Mouse (Mus musculus) neural tube, embryonic 14.5 days (tissue): Measurements from ENCODE around the gene Col6a3. TPM values are rescaled to one million over a fixed set of nuclear protein-coding genes. Genes with fewer than 3 reads are reported as not detected.

Experiments used
- ATAC-seq: fragments of 200-750 bp; cut with Nextera tagmentation; 2 replicates; pipeline ENCODE4 v1.8.0; 2017; ENCODE audit warnings: low read depth, mild to moderate bottlenecking, moderate TSS enrichment, moderate library complexity
- H3K27ac ChIP-seq: fragments of 300-500 bp; sonication (generic); 2 replicates; pipeline ENCODE4 v1.5.1; 2014; ENCODE audit warnings: low read depth, mild to moderate bottlenecking, control low read depth, low read length, moderate library complexity, mixed read lengths
- H3K27me3 ChIP-seq: fragments of 300-500 bp; sonication (generic); 2 replicates; pipeline ENCODE4 v1.6.1; 2014; ENCODE audit warnings: low read length; ENCODE audit not compliant: control insufficient read depth, insufficient read depth
- H3K36me3 ChIP-seq: fragments of 300-500 bp; sonication (generic); 2 replicates; pipeline ENCODE4 v1.6.1; 2014; ENCODE audit warnings: low read length, mixed read lengths; ENCODE audit not compliant: control insufficient read depth, insufficient read depth
- H3K4me1 ChIP-seq: fragments of 300-500 bp; sonication (generic); 2 replicates; pipeline ENCODE4 v1.6.1; 2014; ENCODE audit warnings: low read length; ENCODE audit not compliant: control insufficient read depth, insufficient read depth
- H3K4me2 ChIP-seq: fragments of 300-500 bp; sonication (generic); 2 replicates; pipeline ENCODE4 v1.6.1; 2014; ENCODE audit warnings: mild to moderate bottlenecking, low read depth, low read length, control low read depth
- H3K4me3 ChIP-seq: fragments of 300-500 bp; sonication (generic); 2 replicates; pipeline ENCODE4 v1.5.1; 2014; ENCODE audit warnings: low read depth, low read length, control low read depth, mixed read lengths
- H3K9ac ChIP-seq: fragments of 300-500 bp; sonication (generic); replicated peaks from 2 replicates; pipeline ENCODE4 v1.6.1; 2014; ENCODE audit warnings: low read depth, mild to moderate bottlenecking, control low read depth, low read length, mixed read lengths
- H3K9me3 ChIP-seq: fragments of 300-500 bp; sonication (generic); 2 replicates; pipeline ENCODE4 v1.6.1; 2016; ENCODE audit warnings: low read length; ENCODE audit not compliant: control insufficient read depth
- WGBS: fragments of 180-500 bp; shearing (Covaris S2); extraction: QIAGEN DNeasy Blood & Tissue Kit; methylation state at CpG from one replicate; pipeline ENCODE4 v1.1.7; 2014; 5-methylcytosine and 5-hydroxymethylcytosine counted together
- polyA plus RNA-seq: library from polyadenylated mRNA; unstranded; fragments of >200 nt; fragmentation: Nextera tagmentation; extraction: Ambion mirVana; gene quantifications from 2 replicates; pipeline ENCODE4 v1.2.1, GENCODE M21; 2014

Gene Col6a3
- polyA plus RNA-seq, 1 experiment from 2014 or later, result 1.1 TPM

DNA sequence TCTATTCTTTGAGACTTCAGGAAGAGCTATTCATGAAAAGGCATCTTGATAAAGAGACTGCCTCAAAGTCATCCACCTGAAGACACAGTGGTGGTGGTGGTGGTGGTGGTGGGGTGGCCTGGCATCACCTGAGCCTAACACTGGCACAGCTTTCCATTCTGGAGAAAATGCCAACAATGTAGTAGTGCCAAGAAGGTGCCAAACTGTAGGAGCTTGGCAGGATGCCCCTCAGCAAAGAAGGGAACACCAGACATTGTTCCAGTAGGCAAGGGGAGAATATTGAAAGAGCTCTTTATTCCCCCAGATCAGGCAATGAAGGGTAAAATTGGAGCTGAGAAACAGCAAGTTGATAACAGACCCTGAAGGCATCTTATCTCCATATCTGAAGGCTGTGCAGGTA is 121.8 kb downstream of the Col6a3 start:
- no peak overlapping the region for H3K4me3 ChIP-seq
- no peaks in the 10 kb centered on the region for H3K9me3 ChIP-seq
- H3K36me3 ChIP-seq, result no peaks in the 10 kb centered on the region
- H3K4me2 ChIP-seq, result no peak overlapping the region
- no peak for ATAC-seq
- H3K27me3 ChIP-seq, result no peaks in the 10 kb centered on the region
- no peak overlapping the region for H3K27ac ChIP-seq
- no peak overlapping the region for H3K9ac ChIP-seq
- no peaks in the 10 kb centered on the region for H3K4me1 ChIP-seq

DNA sequence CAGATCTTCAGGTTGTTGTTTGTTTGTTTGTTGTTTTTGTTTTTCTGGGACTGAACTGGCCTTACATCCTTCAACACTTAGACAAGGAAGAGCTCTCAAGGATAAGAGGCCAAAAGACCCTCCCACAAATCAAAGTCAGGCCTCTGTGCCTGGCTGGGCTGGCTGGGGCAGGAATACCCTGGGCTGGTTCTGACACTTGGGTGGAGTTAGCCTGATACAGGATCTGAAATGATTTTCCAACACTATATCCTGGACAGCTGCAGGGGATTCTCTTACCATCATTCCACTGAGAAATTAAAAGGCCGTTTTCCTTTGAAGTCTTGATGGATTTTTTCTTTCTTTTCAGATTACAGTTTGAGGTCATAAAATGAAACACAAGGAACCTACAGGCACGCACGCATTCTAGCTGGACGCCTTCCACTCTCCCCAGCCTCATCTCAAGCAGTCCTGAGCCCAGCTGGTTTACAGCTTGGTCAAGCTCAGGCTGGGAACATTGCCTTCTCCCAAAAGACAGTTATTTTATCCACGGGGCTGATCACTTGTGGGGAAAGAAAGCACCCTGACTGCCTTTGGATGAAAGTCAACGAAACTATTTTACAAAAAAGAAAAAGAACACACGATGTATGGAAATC is 123.0 kb downstream of the Col6a3 start:
- Histone ChIP-seq H3K36me3 (no peaks in the 10 kb centered on the region), H3K4me3 (no peak overlapping the region), H3K27me3 (no peaks in the 10 kb centered on the region), H3K4me1 (no peaks in the 10 kb centered on the region), H3K27ac (no peak overlapping the region), H3K9ac (no peak overlapping the region), H3K4me2 (no peak overlapping the region), H3K9me3 (no peaks in the 10 kb centered on the region)
- ATAC-seq, result no peak
- WGBS, result 64% methylated on average over 7 of the region's 7 CpGs

DNA sequence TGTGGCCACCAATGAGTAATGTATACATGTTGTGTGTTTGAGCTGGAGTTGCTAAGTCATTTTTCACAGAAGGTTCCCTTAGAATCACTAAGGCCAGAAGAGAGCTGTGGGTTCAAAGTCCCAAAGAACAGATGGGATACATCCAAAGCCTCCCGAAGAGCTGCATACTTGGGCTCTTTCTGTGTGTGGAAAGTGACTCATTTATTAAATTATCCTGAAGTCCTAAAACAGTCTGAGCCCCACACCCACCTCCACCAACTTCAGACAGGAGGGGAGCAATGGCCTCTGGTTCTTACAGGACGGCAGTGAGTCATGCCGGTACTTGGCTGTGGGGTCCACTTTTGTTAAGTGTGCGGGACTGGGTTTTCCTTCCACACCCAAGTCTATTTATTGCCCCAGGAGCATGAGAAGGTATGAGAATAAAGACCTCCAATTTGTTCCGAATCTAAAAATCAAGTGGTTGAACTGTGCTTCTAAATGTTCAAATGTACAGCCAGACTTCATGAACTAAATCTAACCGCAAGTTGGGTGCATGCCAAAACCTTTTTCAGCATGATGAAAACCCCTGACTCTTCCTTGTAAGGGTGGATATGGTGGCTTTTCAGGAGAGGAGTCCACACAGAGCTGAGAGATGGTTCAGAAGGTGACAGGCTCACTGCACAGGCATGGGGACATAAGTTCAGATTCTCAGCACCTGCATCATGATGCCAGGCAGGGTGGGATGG is 124.8 kb downstream of the Col6a3 start:
- Histone ChIP-seq H3K36me3 (no peaks in the 10 kb centered on the region), H3K9me3 (no peaks in the 10 kb centered on the region), H3K27ac (no peak overlapping the region), H3K9ac (no peak overlapping the region), H3K4me2 (no peak overlapping the region), H3K27me3 (no peaks in the 10 kb centered on the region), H3K4me3 (no peak overlapping the region), H3K4me1 (no peaks in the 10 kb centered on the region)
- ATAC-seq, result no peak
- WGBS, result 89% methylated on average over 6 of the region's 6 CpGs

DNA sequence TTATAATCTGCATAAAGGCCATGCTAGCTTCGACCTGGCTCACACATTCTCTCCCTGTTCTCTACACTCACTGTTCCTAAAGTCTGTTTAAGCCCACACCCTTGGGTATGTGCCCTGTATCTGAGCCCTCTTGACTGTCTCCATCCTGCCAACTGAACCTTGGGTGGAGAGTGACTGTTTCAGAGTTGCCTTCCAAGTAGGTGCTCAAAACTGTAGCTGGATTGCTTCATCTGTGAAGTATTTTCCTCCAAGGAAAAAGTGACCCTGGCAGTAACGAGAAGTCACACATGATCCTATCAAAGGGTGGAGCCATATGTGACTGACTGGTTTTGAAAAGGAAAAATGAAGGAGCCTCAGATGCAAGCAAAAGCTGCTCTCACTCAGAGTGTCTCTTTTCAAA is 127.5 kb downstream of the Col6a3 start:
- Histone ChIP-seq H3K9me3 (no peaks in the 10 kb centered on the region), H3K4me1 (no peaks in the 10 kb centered on the region), H3K27ac (no peak overlapping the region), H3K4me3 (no peak overlapping the region), H3K9ac (no peak overlapping the region), H3K36me3 (no peaks in the 10 kb centered on the region), H3K27me3 (no peaks in the 10 kb centered on the region), H3K4me2 (no peak overlapping the region)
- ATAC-seq, result no peak
- 75% methylated on average over 2 of the region's 2 CpGs for WGBS

Other genes with a start within 250 kb of the Col6a3 start
- gene Cops8, start 241.0 kb downstream of the Col6a3 start, polyA plus RNA-seq, result 181 and 192 TPM in 2 replicates
- 0.26 TPM in 1 of 2 replicates, not detected in the other for gene Mlph, start 71.1 kb upstream of the Col6a3 start, polyA plus RNA-seq
- gene Prlh, start 109.1 kb upstream of the Col6a3 start, polyA plus RNA-seq, result not detected in 2 replicates
- gene Rab17, start 125.7 kb upstream of the Col6a3 start, polyA plus RNA-seq, result 0.13 TPM in 1 of 2 replicates, not detected in the other
- gene Lrrfip1, start 154.8 kb upstream of the Col6a3 start, polyA plus RNA-seq, result 41.4 and 50.4 TPM in 2 replicates